Mouse (Mus musculus): Measurements from ENCODE around the gene Clec4a1.

DNA sequence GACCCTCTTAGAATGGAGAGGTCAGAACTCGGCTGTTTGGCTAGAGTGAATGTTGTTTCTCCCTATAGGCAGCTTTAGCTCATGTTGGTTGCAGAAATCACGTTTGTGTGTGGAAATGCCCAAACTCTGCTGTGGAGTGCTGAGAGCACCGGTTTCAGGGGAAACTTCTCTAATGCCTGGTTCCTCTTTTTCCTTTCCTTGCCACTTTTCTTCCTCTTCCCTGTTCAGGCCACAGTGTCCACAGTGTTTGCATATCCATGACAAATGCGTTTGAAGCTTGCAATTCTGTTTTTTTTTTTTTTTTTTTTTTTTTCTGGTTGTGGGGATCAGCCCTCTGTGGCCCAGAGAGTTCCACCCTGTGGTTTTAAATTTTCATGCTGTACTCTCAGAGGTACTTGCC, at the start of gene Clec4a1:
- TF ChIP-seq POLR2A (IDR thresholded peaks at IDR 0.05; ENCODE audit: borderline replicate concordance, extremely low read depth, low read depth, low read length) (no peak), CTCF (IDR thresholded peaks at IDR 0.05; ENCODE audit: insufficient read depth, low read length) (no peak)
